Comparison of ENCODE assay signal across 20 mouse cellular contexts in genomic region chr16:91564580-91565291, GRCm38 (mm10). TPM values are rescaled to one million over a fixed set of nuclear protein-coding genes. Genes with fewer than 3 reads are reported as not detected.
A peak's percentile ranks its signal among the peaks of the same experiment; 100 is the strongest.
DNase-seq lines count a peak whose midpoint lies in the region; ATAC-seq and TF ChIP-seq lines count a peak whose summit lies in the region.
"Had no signal": no experiment of that assay in that cellular context is flagged by ENCODE, and none has a peak within 500 bp of the region (broad histone marks: within the 10 kb centered on the region; RNA-seq: fewer than 3 reads in every experiment).

No protein-coding gene starts in this region.

- no peak for TF ChIP-seq EP300 in MEL (IDR thresholded peaks at IDR 0.05; ENCODE audit: low read depth in 1 of 2, low read length in 2 of 2)
- peak; percentile 37; the same call in 1 of the 2 replicates for TF ChIP-seq EP300 in liver, embryonic 14.5 days (IDR thresholded peaks at IDR 0.05; ENCODE audit: low read depth)

- DNase-seq in ES-CJ7 (ENCODE audit: low read depth, low spot score) (peak; percentile 90), MEL (ENCODE audit: low read depth, low spot score) (peak; percentile 17)
- DNase-seq in liver, embryonic 14.5 days (ENCODE audit: low read depth in 3 of 3, low spot score in 3 of 3): no peak
- no peak for DNase-seq in right cerebral cortex, postnatal 4 days
- no peak for DNase-seq in Muller cell, postnatal 12 days (ENCODE audit: inconsistent ontology term)
- DNase-seq: adrenal gland, postnatal 25 days; cerebellum, adult 9-11 months; gastrocnemius, postnatal 25 days; left cerebral cortex, postnatal 4 days; lung, embryonic 14.5 days; midbrain, embryonic 14.5 days; thymus, postnatal 14 days had no signal

- no peaks in the 10 kb centered on the region for H3K79me2 ChIP-seq in MEL (ENCODE audit: control insufficient read depth, insufficient read depth, low read length, poor library complexity)

- TF ChIP-seq POLR2A in MEL (IDR thresholded peaks at IDR 0.05; ENCODE audit: control insufficient read depth in 1 of 2, insufficient read depth in 1 of 2, low read depth in 1 of 2, low read length in 2 of 2, poor library complexity in 1 of 2): no peak

- peaks cover 0 to 2% of the 10 kb centered on the region in 2 experiments; a peak in 1 of 4 replicates for H3K36me3 ChIP-seq in MEL (ENCODE audit: control insufficient read depth in 1 of 2, insufficient read depth in 2 of 2, low read length in 2 of 2)
- peaks cover 26% of the 10 kb centered on the region; the same call in 1 of the 2 replicates for H3K36me3 ChIP-seq in intestine, embryonic 15.5 days
- H3K36me3 ChIP-seq in liver, embryonic 14.5 days (replicated peaks; ENCODE audit: control insufficient read depth, insufficient read depth, low read depth): peaks cover 5% of the 10 kb centered on the region

- H3K9me3 ChIP-seq in MEL (replicated peaks; ENCODE audit: insufficient read depth, low read length): no peaks in the 10 kb centered on the region
- no peaks in the 10 kb centered on the region for H3K9me3 ChIP-seq in intestine, embryonic 15.5 days
- H3K9me3 ChIP-seq in liver, embryonic 14.5 days (ENCODE audit: control insufficient read depth, low read length): no peaks in the 10 kb centered on the region
- H3K9me3 ChIP-seq: kidney, embryonic 15.5 days; neural tube, embryonic 15.5 days had no signal

- ATAC-seq in intestine, embryonic 15.5 days: peak; percentile 70
- peak; percentile 61 for ATAC-seq in liver, embryonic 14.5 days (ENCODE audit: insufficient read depth)
- no peak for ATAC-seq in frontal cortex, adult (ENCODE audit: low TSS enrichment)
- ATAC-seq: hindbrain, embryonic 16.5 days had no signal

- H3K4me1 ChIP-seq in MEL (ENCODE audit: control insufficient read depth in 1 of 2, insufficient read depth in 2 of 2, low read length in 2 of 2): 0 out of 4 replicates have a peak, but pooled peaks cover 0 to 4% of the 10 kb centered on the region in 2 experiments
- H3K4me1 ChIP-seq in intestine, embryonic 15.5 days (replicated peaks): 0 out of 2 replicates have a peak, but pooled peaks cover 11% of the 10 kb centered on the region
- H3K4me1 ChIP-seq in liver, embryonic 14.5 days (replicated peaks; ENCODE audit: control insufficient read depth in 2 of 2, insufficient read depth in 2 of 2, low read length in 1 of 2): peaks cover 13 to 17% of the 10 kb centered on the region in 2 experiments
- H3K4me1 ChIP-seq: kidney, embryonic 15.5 days; neural tube, embryonic 15.5 days had no signal

- H3K9ac ChIP-seq in MEL (ENCODE audit: control insufficient read depth, low read depth, low read length, poor library complexity, severe bottlenecking): no peak overlapping the region
- no peak overlapping the region for H3K9ac ChIP-seq in intestine, embryonic 15.5 days
- H3K9ac ChIP-seq in liver, embryonic 14.5 days (replicated peaks): no peak overlapping the region
- H3K9ac ChIP-seq: kidney, embryonic 15.5 days; lung, embryonic 14.5 days; neural tube, embryonic 15.5 days had no signal

- H3K4me2 ChIP-seq in intestine, embryonic 15.5 days (replicated peaks): 0 out of 2 replicates have a peak overlapping the region, but pooled peaks have one; percentile 7
- peak overlapping the region; percentile 39 for H3K4me2 ChIP-seq in liver, embryonic 14.5 days (ENCODE audit: low read depth)
- H3K4me2 ChIP-seq: heart, embryonic 11.5 days; kidney, embryonic 15.5 days; lung, embryonic 14.5 days; neural tube, embryonic 15.5 days had no signal

- 57% methylated on average over 4 of the region's 4 CpGs for WGBS in intestine, embryonic 15.5 days
- 46% methylated on average over 4 of the region's 4 CpGs for WGBS in liver, embryonic 14.5 days (ENCODE audit: insufficient replicate concordance)

- TF ChIP-seq RAD21 in MEL (IDR thresholded peaks at IDR 0.05; ENCODE audit: low read depth, low read length): no peak

- no peak overlapping the region for H3K4me3 ChIP-seq in MEL (ENCODE audit: control insufficient read depth in 1 of 2, insufficient read depth in 1 of 2, low read depth in 2 of 2, low read length in 2 of 2)
- no peak overlapping the region for H3K4me3 ChIP-seq in intestine, embryonic 15.5 days (replicated peaks)
- H3K4me3 ChIP-seq in liver, embryonic 14.5 days (ENCODE audit: insufficient read depth in 1 of 2, low read depth in 2 of 2, low read length in 2 of 2): no peak overlapping the region
- H3K4me3 ChIP-seq: kidney, embryonic 15.5 days; myocyte; neural tube, embryonic 15.5 days had no signal

- no peak overlapping the region for H3K27ac ChIP-seq in MEL (ENCODE audit: control insufficient read depth, low read depth, low read length)
- peak overlapping the region; percentile 11; the same call in 1 of the 2 replicates for H3K27ac ChIP-seq in intestine, embryonic 15.5 days
- peak overlapping the region; percentile 20; the same call in 1 of the 2 replicates for H3K27ac ChIP-seq in liver, embryonic 14.5 days
- H3K27ac ChIP-seq: kidney, embryonic 15.5 days; macrophage; neural tube, embryonic 15.5 days had no signal

- no peaks in the 10 kb centered on the region for H3K27me3 ChIP-seq in MEL (ENCODE audit: control insufficient read depth in 1 of 2, insufficient read depth in 2 of 2, low read length in 2 of 2)
- no peaks in the 10 kb centered on the region for H3K27me3 ChIP-seq in intestine, embryonic 15.5 days (replicated peaks)
- no peaks in the 10 kb centered on the region for H3K27me3 ChIP-seq in liver, embryonic 14.5 days (ENCODE audit: control insufficient read depth, insufficient read depth, low read length)
- H3K27me3 ChIP-seq: kidney, embryonic 15.5 days; neural tube, embryonic 15.5 days had no signal

- TF ChIP-seq CTCF in MEL (IDR thresholded peaks at IDR 0.05 in 2 of 3, conservative IDR thresholded peaks at IDR 0.05 in 1 of 3; ENCODE audit: control insufficient read depth in 1 of 3, insufficient read depth in 1 of 3, low read depth in 2 of 3, low read length in 3 of 3, poor library complexity in 1 of 3, severe bottlenecking in 1 of 3): no peak
- TF ChIP-seq CTCF in liver, embryonic 14.5 days (IDR thresholded peaks at IDR 0.05; ENCODE audit: low read depth): no peak

TF ChIP-seq in MEL, 35 proteins besides CTCF, POLR2A, EP300 and RAD21:
- TF ChIP-seq JUND (IDR thresholded peaks at IDR 0.05; ENCODE audit: low read depth, low read length) (no peak), SIN3A (IDR thresholded peaks at IDR 0.05; ENCODE audit: low read length) (no peak), ETS1 (IDR thresholded peaks at IDR 0.05; ENCODE audit: low read depth, low read length) (no peak), MXI1 (IDR thresholded peaks at IDR 0.05; ENCODE audit: low read depth, low read length) (no peak), TCF12 (IDR thresholded peaks at IDR 0.05; ENCODE audit: low read depth, low read length) (no peak), MAX (IDR thresholded peaks at IDR 0.05; ENCODE audit: low read length) (no peak), E2F4 (IDR thresholded peaks at IDR 0.05; ENCODE audit: borderline replicate concordance, low read depth, low read length) (no peak), MAFK (IDR thresholded peaks at IDR 0.05; ENCODE audit: borderline replicate concordance, low read depth, low read length) (no peak), GABPA (IDR thresholded peaks at IDR 0.05; ENCODE audit: low read depth, low read length) (no peak), MYB (IDR thresholded peaks at IDR 0.05; ENCODE audit: low read depth, low read length) (no peak), USF1 (IDR thresholded peaks at IDR 0.05; ENCODE audit: low read depth, low read length) (no peak), HCFC1 (IDR thresholded peaks at IDR 0.05; ENCODE audit: low read depth, low read length) (no peak), CHD1 (IDR thresholded peaks at IDR 0.05; ENCODE audit: low read depth, low read length) (no peak)

RNA-seq across cellular contexts. Expression of gene Ifngr2, which starts 17.9 kb away (rescaled TPM):
- total RNA-seq in MEL (2012; rRNA removed): 2.8 and 4.1 TPM in 2 replicates
- 10 to 100 TPM in 1 of 2 experiments, not detected in 1; 11.0 TPM for polyA plus RNA-seq in MEL (2012; ENCODE audit: insufficient read depth in 1 of 2, insufficient read length in 2 of 2, low read depth in 1 of 2, low replicate concordance in 2 of 2, missing spikeins in 1 of 2)
- 76.4 and 90.6 TPM in 2 replicates for polyA plus RNA-seq in intestine, embryonic 15.5 days (2015; fragmentation: Nextera tagmentation; extraction: Ambion mirVana)
- 3.9 and 4.9 TPM in 2 replicates for polyA plus RNA-seq in liver, embryonic 14.5 days (2012; rRNA removed)
- 13.1 and 13.5 TPM in 2 replicates for polyA plus RNA-seq in liver, embryonic 14.5 days (2014; fragmentation: Nextera tagmentation; extraction: Ambion mirVana)

RNA-seq across cellular contexts. Expression of gene Tmem50b, which starts 32.9 kb away (rescaled TPM):
- 2.6 and 2.9 TPM in 2 replicates for total RNA-seq in MEL (2012; rRNA removed)
- polyA plus RNA-seq in MEL (2012; ENCODE audit: insufficient read depth in 1 of 2, insufficient read length in 2 of 2, low read depth in 1 of 2, low replicate concordance in 2 of 2, missing spikeins in 1 of 2): 1 to 10 TPM in 1 of 2 experiments, not detected in 1; 9.5 TPM
- polyA plus RNA-seq in intestine, embryonic 15.5 days (2015; fragmentation: Nextera tagmentation; extraction: Ambion mirVana): 31.7 and 32.2 TPM in 2 replicates
- polyA plus RNA-seq in liver, embryonic 14.5 days (2012; rRNA removed): 2.5 and 2.8 TPM in 2 replicates
- polyA plus RNA-seq in liver, embryonic 14.5 days (2014; fragmentation: Nextera tagmentation; extraction: Ambion mirVana): 5.0 TPM in 2 replicates

RNA-seq across cellular contexts. Expression of gene Dnajc28, which starts 54.1 kb away (rescaled TPM):
- 0.85 and 1.2 TPM in 2 replicates for total RNA-seq in MEL (2012; rRNA removed)
- polyA plus RNA-seq in MEL (2012; ENCODE audit: insufficient read depth in 1 of 2, insufficient read length in 2 of 2, low read depth in 1 of 2, low replicate concordance in 2 of 2, missing spikeins in 1 of 2): 1 to 10 TPM in 1 of 2 experiments, not detected in 1; 1.9 TPM
- polyA plus RNA-seq in intestine, embryonic 15.5 days (2015; fragmentation: Nextera tagmentation; extraction: Ambion mirVana): 2.1 and 2.5 TPM in 2 replicates
- 0.53 and 0.71 TPM in 2 replicates for polyA plus RNA-seq in liver, embryonic 14.5 days (2012; rRNA removed)
- 1.6 and 1.8 TPM in 2 replicates for polyA plus RNA-seq in liver, embryonic 14.5 days (2014; fragmentation: Nextera tagmentation; extraction: Ambion mirVana)

Comparison
In these comparisons a context has a peak if more than half of its experiments do, and no peak if none do; other contexts are left out.
1. DNase-seq: peak in ES-CJ7 (single experiment) and MEL (single experiment); none in liver, embryonic 14.5 days (0 of 3), right cerebral cortex, postnatal 4 days (single experiment) and Muller cell, postnatal 12 days (single experiment).